Comparison of ENCODE assay signal across 14 mouse cellular contexts in the genomic region with DNA sequence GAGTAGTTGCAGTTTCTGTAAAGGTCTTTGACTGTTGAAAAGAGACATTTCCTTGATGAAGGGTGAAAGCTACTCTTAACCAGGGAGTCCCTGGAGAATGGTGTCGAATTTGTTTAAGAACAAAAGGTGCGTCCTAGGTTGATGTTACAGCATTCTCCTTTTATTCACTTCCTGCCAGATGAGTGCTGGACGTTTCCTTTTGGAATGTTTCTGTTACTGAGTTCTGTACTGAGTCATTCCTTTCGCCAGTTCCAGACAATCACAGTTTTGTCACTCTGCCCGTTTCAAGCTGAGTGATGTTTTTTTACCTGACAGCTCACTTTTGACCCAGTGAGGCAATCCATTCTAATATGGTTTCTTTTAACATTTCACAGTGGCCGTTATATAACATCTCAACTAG.
DNase-seq lines count a peak whose midpoint lies in the region; ATAC-seq and TF ChIP-seq lines count a peak whose summit lies in the region.
"Had no signal": no experiment of that assay in that cellular context is flagged by ENCODE, and none has a peak within 500 bp of the region (broad histone marks: within the 10 kb centered on the region; RNA-seq: fewer than 3 reads in every experiment).

No protein-coding gene starts in this region.

- H3K9ac ChIP-seq in heart, postnatal 0 days (replicated peaks; ENCODE audit: low read depth, low read length), result no peak overlapping the region
- H3K9ac ChIP-seq in midbrain, embryonic 14.5 days (replicated peaks; ENCODE audit: low read length), result no peak overlapping the region
- no peak overlapping the region for H3K9ac ChIP-seq in midbrain, embryonic 13.5 days (replicated peaks)
- H3K9ac ChIP-seq: embryonic facial prominence, embryonic 13.5 days; liver, embryonic 14.5 days had no signal

- peak overlapping the region; percentile 54 for H3K27ac ChIP-seq in heart, postnatal 0 days (ENCODE audit: low read depth)
- no peak overlapping the region for H3K27ac ChIP-seq in midbrain, embryonic 14.5 days (replicated peaks; ENCODE audit: low read depth, low read length)
- H3K27ac ChIP-seq in midbrain, embryonic 13.5 days, result no peak overlapping the region
- H3K27ac ChIP-seq: embryonic facial prominence, embryonic 13.5 days; liver, embryonic 14.5 days had no signal

- whole genome bisulfite sequencing in heart, postnatal 0 days, result 23% methylated on average over 6 of the region's 6 CpGs
- WGBS in midbrain, embryonic 14.5 days, result 41% methylated on average over 6 of the region's 6 CpGs
- 47% methylated on average over 6 of the region's 6 CpGs for WGBS in midbrain, embryonic 13.5 days

- TF ChIP-seq EP300 in heart, postnatal 0 days (IDR thresholded peaks at IDR 0.05; ENCODE audit: low read depth), result no peak

- H3K4me3 ChIP-seq in heart, postnatal 0 days (ENCODE audit: low read depth, low read length), result no peak overlapping the region
- H3K4me3 ChIP-seq in midbrain, embryonic 14.5 days (replicated peaks; ENCODE audit: low read depth, low read length), result no peak overlapping the region
- H3K4me3 ChIP-seq in midbrain, embryonic 13.5 days (replicated peaks), result no peak overlapping the region
- H3K4me3 ChIP-seq: embryonic facial prominence, embryonic 13.5 days had no signal

- TF ChIP-seq CTCF in heart, postnatal 0 days (IDR thresholded peaks at IDR 0.05; ENCODE audit: low read depth), result no peak

- H3K9me3 ChIP-seq in heart, postnatal 0 days (replicated peaks; ENCODE audit: control insufficient read depth, low read length), result no peaks in the 10 kb centered on the region
- H3K9me3 ChIP-seq in midbrain, embryonic 14.5 days (ENCODE audit: control insufficient read depth, low read length), result no peaks in the 10 kb centered on the region
- no peaks in the 10 kb centered on the region for H3K9me3 ChIP-seq in midbrain, embryonic 13.5 days
- H3K9me3 ChIP-seq: embryonic facial prominence, embryonic 13.5 days had no signal

- no peaks in the 10 kb centered on the region for H3K27me3 ChIP-seq in heart, postnatal 0 days (ENCODE audit: control insufficient read depth, insufficient read depth, low read length)
- no peaks in the 10 kb centered on the region for H3K27me3 ChIP-seq in midbrain, embryonic 14.5 days (ENCODE audit: control insufficient read depth, insufficient read depth, low read length)
- no peaks in the 10 kb centered on the region for H3K27me3 ChIP-seq in midbrain, embryonic 13.5 days
- H3K27me3 ChIP-seq: embryonic facial prominence, embryonic 13.5 days had no signal

- no peaks in the 10 kb centered on the region for H3K4me1 ChIP-seq in heart, postnatal 0 days (ENCODE audit: control insufficient read depth, insufficient read depth)
- H3K4me1 ChIP-seq in midbrain, embryonic 14.5 days (ENCODE audit: control insufficient read depth, insufficient read depth, low read length), result no peaks in the 10 kb centered on the region
- no peaks in the 10 kb centered on the region for H3K4me1 ChIP-seq in midbrain, embryonic 13.5 days (replicated peaks)
- H3K4me1 ChIP-seq: embryonic facial prominence, embryonic 13.5 days had no signal

- peaks cover 18% of the 10 kb centered on the region; the same call in 1 of the 2 replicates for H3K36me3 ChIP-seq in heart, postnatal 0 days (replicated peaks; ENCODE audit: control insufficient read depth, insufficient read depth, low read length)
- H3K36me3 ChIP-seq in midbrain, embryonic 14.5 days (ENCODE audit: control insufficient read depth, insufficient read depth, low read length), result peaks cover 4% of the 10 kb centered on the region; the same call in 1 of the 2 replicates
- H3K36me3 ChIP-seq in midbrain, embryonic 13.5 days, result no peaks in the 10 kb centered on the region

- no peak for ATAC-seq in heart, postnatal 0 days (ENCODE audit: insufficient read depth, low read depth)
- no peak for ATAC-seq in midbrain, embryonic 14.5 days (ENCODE audit: low FRiP score, low TSS enrichment)
- no peak for ATAC-seq in midbrain, embryonic 13.5 days
- no peak for ATAC-seq in megakaryocyte-erythroid progenitor cell, adult 5-6 weeks (replicated peaks; ENCODE audit: low FRiP score, low TSS enrichment, poor library complexity, severe bottlenecking)
- ATAC-seq: forebrain, embryonic 16.5 days; inflammation-experienced regulatory T-cells, adult 6 months had no signal

- no peak overlapping the region for H3K4me2 ChIP-seq in heart, postnatal 0 days (ENCODE audit: low read depth, low read length)
- no peak overlapping the region for H3K4me2 ChIP-seq in midbrain, embryonic 14.5 days (ENCODE audit: low read length)
- H3K4me2 ChIP-seq in midbrain, embryonic 13.5 days (replicated peaks), result no peak overlapping the region
- H3K4me2 ChIP-seq: embryonic facial prominence, embryonic 13.5 days; midbrain, embryonic 11.5 days had no signal

- DNase-seq in adrenal gland, adult (ENCODE audit: inconsistent age in 2 of 2, low spot score in 1 of 2), result peak; percentile 48 to 75
- DNase-seq in adrenal gland, postnatal 4 days (ENCODE audit: low spot score in 2 of 2), result no peak
- DNase-seq in heart, postnatal 0 days (ENCODE audit: low spot score), result peak; percentile 52
- no peak for DNase-seq in heart, adult 8-10 months (ENCODE audit: low spot score)
- DNase-seq in midbrain, embryonic 14.5 days, result peak; percentile 15
- DNase-seq in right cerebral cortex, postnatal 25 days, result no peak
- DNase-seq: cerebellum, adult 9-10 months had no signal

Comparison
In these comparisons a context has a peak if more than half of its experiments do, and no peak if none do; other contexts are left out.
1. DNase-seq: peak in adrenal gland, adult (2 of 2), heart, postnatal 0 days (single experiment) and midbrain, embryonic 14.5 days (single experiment); none in adrenal gland, postnatal 4 days (0 of 2), heart, adult 8-10 months (single experiment) and right cerebral cortex, postnatal 25 days (single experiment).